In genomic region chr7:29263831-29264230, GRCm38 (mm10) we compare ENCODE assay signal across 19 mouse cellular contexts. TPM values are rescaled to one million over a fixed set of nuclear protein-coding genes. Genes with fewer than 3 reads are reported as not detected.
"Had no signal": no experiment of that assay in that cellular context is flagged by ENCODE, and none has a peak within 500 bp of the region (broad histone marks: within the 10 kb centered on the region; RNA-seq: fewer than 3 reads in every experiment).

No protein-coding gene starts in this region.

- H3K27me3 ChIP-seq: liver, embryonic 15.5 days; megakaryocyte, embryonic 14.5 days; midbrain, embryonic 13.5 days; midbrain, embryonic 15.5 days; neural tube, embryonic 12.5 days had no signal

- H3K4me3 ChIP-seq: liver, embryonic 15.5 days; megakaryocyte, embryonic 14.5 days; midbrain, embryonic 13.5 days; midbrain, embryonic 15.5 days; neural tube, embryonic 12.5 days had no signal

- H3K4me1 ChIP-seq: liver, embryonic 15.5 days had no signal

- DNase-seq: liver, postnatal 0 days; lung, embryonic 14.5 days; lung, postnatal 14 days; lung, postnatal 36 days; right cerebral cortex, postnatal 14 days; spleen, adult 18-20 months; thymus, adult 18-20 months; thymus, postnatal 14 days; thymus, postnatal 36 days had no signal

- H3K9ac ChIP-seq: liver, embryonic 15.5 days; liver, postnatal 0 days; lung, embryonic 14.5 days; midbrain, embryonic 13.5 days; midbrain, embryonic 15.5 days; neural tube, embryonic 12.5 days had no signal

- H3K27ac ChIP-seq: liver, embryonic 15.5 days; macrophage; midbrain, embryonic 13.5 days; midbrain, embryonic 15.5 days; neural tube, embryonic 12.5 days had no signal

- H3K4me2 ChIP-seq: liver, embryonic 15.5 days; lung, embryonic 14.5 days; midbrain, embryonic 11.5 days; midbrain, embryonic 13.5 days; midbrain, embryonic 15.5 days; neural tube, embryonic 12.5 days had no signal

- ATAC-seq: liver, postnatal 0 days; midbrain, embryonic 13.5 days; midbrain, embryonic 15.5 days had no signal

- H3K9me3 ChIP-seq: liver, embryonic 15.5 days; megakaryocyte, embryonic 14.5 days; midbrain, embryonic 13.5 days; midbrain, embryonic 15.5 days; neural tube, embryonic 12.5 days had no signal

- H3K36me3 ChIP-seq: liver, embryonic 15.5 days; midbrain, embryonic 13.5 days; midbrain, embryonic 15.5 days; neural tube, embryonic 12.5 days had no signal

RNA-seq across cellular contexts. Expression of gene 2200002D01Rik, which starts 15.6 kb away (rescaled TPM):
- total RNA-seq: midbrain, postnatal 0 days; monocyte, adult 5-6 weeks had no signal
- polyA plus RNA-seq: macrophage had no signal

RNA-seq across cellular contexts. Expression of gene Ppp1r14a, which starts 25.3 kb away (rescaled TPM):
- total RNA-seq: monocyte, adult 5-6 weeks; neutrophil, adult 5-6 weeks had no signal
- polyA plus RNA-seq: macrophage had no signal
